Comparison of ENCODE assay signal across 9 mouse cellular contexts in genomic region chr15:99316314-99317266, GRCm38 (mm10). TPM values are rescaled to one million over a fixed set of nuclear protein-coding genes. Genes with fewer than 3 reads are reported as not detected.
DNase-seq lines count a peak whose midpoint lies in the region; ATAC-seq and TF ChIP-seq lines count a peak whose summit lies in the region.
"Had no signal": no experiment of that assay in that cellular context is flagged by ENCODE, and none has a peak within 500 bp of the region (broad histone marks: within the 10 kb centered on the region; RNA-seq: fewer than 3 reads in every experiment).

No protein-coding gene starts in this region.

- H3K36me3 ChIP-seq in ES-Bruce4 (ENCODE audit: control insufficient read depth, insufficient read depth, low read length, poor library complexity, severe bottlenecking) = peaks cover 9% of the 10 kb centered on the region
- peaks cover 89% of the 10 kb centered on the region for H3K36me3 ChIP-seq in forebrain, embryonic 15.5 days
- peaks cover 56% of the 10 kb centered on the region for H3K36me3 ChIP-seq in lung, embryonic 15.5 days

- H3K9ac ChIP-seq in ES-Bruce4 (ENCODE audit: low read depth, poor library complexity, severe bottlenecking) = no peak overlapping the region
- no peak overlapping the region for H3K9ac ChIP-seq in forebrain, embryonic 15.5 days (replicated peaks)
- no peak overlapping the region for H3K9ac ChIP-seq in lung, embryonic 15.5 days

- 81% methylated on average over 16 of the region's 16 CpGs for WGBS in forebrain, embryonic 15.5 days
- 68% methylated on average over 16 of the region's 16 CpGs for WGBS in lung, embryonic 15.5 days

- H3K4me3 ChIP-seq in ES-Bruce4 (ENCODE audit: low read depth, low read length) = no peak overlapping the region
- H3K4me3 ChIP-seq in forebrain, embryonic 15.5 days = no peak overlapping the region
- no peak overlapping the region for H3K4me3 ChIP-seq in lung, embryonic 15.5 days

- ATAC-seq in forebrain, embryonic 15.5 days (replicated peaks) = peak; percentile 51
- ATAC-seq in lung, embryonic 15.5 days (ENCODE audit: borderline replicate concordance, extremely low read depth, low FRiP score, low TSS enrichment) = peak; percentile 47

- no peaks in the 10 kb centered on the region for H3K9me3 ChIP-seq in ES-Bruce4 (replicated peaks; ENCODE audit: control insufficient read depth, insufficient read depth, low read length, poor library complexity, severe bottlenecking)
- H3K9me3 ChIP-seq in forebrain, embryonic 15.5 days = no peaks in the 10 kb centered on the region
- H3K9me3 ChIP-seq in lung, embryonic 15.5 days = no peaks in the 10 kb centered on the region

- peak; percentile 60 for TF ChIP-seq CTCF in ES-Bruce4 (IDR thresholded peaks at IDR 0.05; ENCODE audit: low read depth, low read length)

- DNase-seq in c-Kit-positive CD71-positive TER-119-negative erythroid progenitor cells, embryonic 14.5 days (ENCODE audit: low read depth) = peak; percentile 38
- peak; percentile 57 for DNase-seq in heart, postnatal 25 days (ENCODE audit: low spot score)
- DNase-seq in layer of hippocampus, adult 11-12 months (ENCODE audit: low spot score) = peak; percentile 85
- DNase-seq in ovary, postnatal 14 days (ENCODE audit: low spot score) = peak; percentile 72
- peak; percentile 46 to 76 for DNase-seq in thymus, postnatal 10 days (ENCODE audit: low spot score in 2 of 2)

- no peak for TF ChIP-seq EP300 in ES-Bruce4 (IDR thresholded peaks at IDR 0.05; ENCODE audit: insufficient read depth, low read depth, low read length)

- no peak overlapping the region for H3K4me2 ChIP-seq in forebrain, embryonic 15.5 days (replicated peaks)
- no peak overlapping the region for H3K4me2 ChIP-seq in lung, embryonic 15.5 days

- intact Hi-C loops in heart, postnatal 25 days (cut with DNase I) = loop anchor here (1.0 to 5.0 kb wide), 3 partner anchors 27 to 156 kb away; partner anchors contain the start of genes Bcdin3d and Fmnl3

- no peaks in the 10 kb centered on the region for H3K27me3 ChIP-seq in ES-Bruce4 (ENCODE audit: control insufficient read depth, insufficient read depth, low read length, poor library complexity, severe bottlenecking)
- no peaks in the 10 kb centered on the region for H3K27me3 ChIP-seq in forebrain, embryonic 15.5 days
- no peaks in the 10 kb centered on the region for H3K27me3 ChIP-seq in lung, embryonic 15.5 days

- TF ChIP-seq POLR2A in ES-Bruce4 (IDR thresholded peaks at IDR 0.05; ENCODE audit: insufficient read depth, low read length) = no peak

- H3K27ac ChIP-seq in ES-Bruce4 (ENCODE audit: insufficient read depth, low read length) = no peak overlapping the region
- H3K27ac ChIP-seq in forebrain, embryonic 15.5 days (replicated peaks) = peak overlapping the region; percentile 85
- peak overlapping the region; percentile 82 for H3K27ac ChIP-seq in lung, embryonic 15.5 days

- no peaks in the 10 kb centered on the region for H3K4me1 ChIP-seq in ES-Bruce4 (ENCODE audit: control insufficient read depth, insufficient read depth, low read length)
- no peaks in the 10 kb centered on the region for H3K4me1 ChIP-seq in forebrain, embryonic 15.5 days
- peaks cover 15% of the 10 kb centered on the region; the same call in 1 of the 2 replicates for H3K4me1 ChIP-seq in lung, embryonic 15.5 days

RNA-seq across cellular contexts. Expression of gene Fam186b, which starts 20.9 kb away (rescaled TPM):
- not detected in 2 replicates for polyA plus RNA-seq in ES-Bruce4 (2011; ENCODE audit: insufficient read depth, insufficient read length, low read depth, missing spikeins)
- 0.23 and 0.31 TPM in 2 replicates for polyA plus RNA-seq in forebrain, embryonic 15.5 days (2015; fragmentation: Nextera tagmentation; extraction: Ambion mirVana)
- not detected for total RNA-seq in heart, postnatal 25 days (2021)
- 0.05 and 0.35 TPM in 2 replicates for polyA plus RNA-seq in lung, embryonic 15.5 days (2015; fragmentation: Nextera tagmentation; extraction: Ambion mirVana)
- polyA plus RNA-seq: large intestine, adult 2 months had no signal

RNA-seq across cellular contexts. Expression of gene Prpf40b, which starts 21.7 kb away (rescaled TPM):
- polyA plus RNA-seq in ES-Bruce4 (2011; ENCODE audit: insufficient read depth, insufficient read length, low read depth, missing spikeins) = 42.8 and 51.2 TPM in 2 replicates
- 111 and 115 TPM in 2 replicates for polyA plus RNA-seq in forebrain, embryonic 15.5 days (2015; fragmentation: Nextera tagmentation; extraction: Ambion mirVana)
- total RNA-seq in heart, postnatal 25 days (2021) = 10 to 100 TPM; 20.2 to 20.7 TPM
- 55.1 and 55.3 TPM in 2 replicates for polyA plus RNA-seq in lung, embryonic 15.5 days (2015; fragmentation: Nextera tagmentation; extraction: Ambion mirVana)

RNA-seq across cellular contexts. Expression of gene Fmnl3, which starts 53.7 kb away (rescaled TPM):
- polyA plus RNA-seq in ES-Bruce4 (2011; ENCODE audit: insufficient read depth, insufficient read length, low read depth, missing spikeins) = 10.1 and 10.2 TPM in 2 replicates
- 9.9 and 10.2 TPM in 2 replicates for polyA plus RNA-seq in forebrain, embryonic 15.5 days (2015; fragmentation: Nextera tagmentation; extraction: Ambion mirVana)
- 10 to 100 TPM; 20.1 to 21.1 TPM for total RNA-seq in heart, postnatal 25 days (2021)
- polyA plus RNA-seq in lung, embryonic 15.5 days (2015; fragmentation: Nextera tagmentation; extraction: Ambion mirVana) = 34.5 and 34.9 TPM in 2 replicates
